Mouse (Mus musculus) left cerebral cortex, adult 8-10 months (tissue): ENCODE measurements around the gene Kif2a. TPM values are rescaled to one million over a fixed set of nuclear protein-coding genes. Genes with fewer than 3 reads are reported as not detected.
A peak's percentile ranks its signal among the peaks of the same experiment; 100 is the strongest.

ENCODE experiments used
- DNase-seq, 2 experiments: peaks; one replicate each; pipeline ENCODE4 v3.0.0; 2022; ENCODE audit warnings: low spot score in 2 of 2
- total RNA-seq, 4 experiments: library from RNA; stranded (reverse); gene quantifications; 2 replicates each; pipeline ENCODE4 v1.2.4; 2022

Kif2a gene
- 10 to 100 TPM; 77.4 to 94.3 (median 88.1) TPM for total RNA-seq

DNA sequence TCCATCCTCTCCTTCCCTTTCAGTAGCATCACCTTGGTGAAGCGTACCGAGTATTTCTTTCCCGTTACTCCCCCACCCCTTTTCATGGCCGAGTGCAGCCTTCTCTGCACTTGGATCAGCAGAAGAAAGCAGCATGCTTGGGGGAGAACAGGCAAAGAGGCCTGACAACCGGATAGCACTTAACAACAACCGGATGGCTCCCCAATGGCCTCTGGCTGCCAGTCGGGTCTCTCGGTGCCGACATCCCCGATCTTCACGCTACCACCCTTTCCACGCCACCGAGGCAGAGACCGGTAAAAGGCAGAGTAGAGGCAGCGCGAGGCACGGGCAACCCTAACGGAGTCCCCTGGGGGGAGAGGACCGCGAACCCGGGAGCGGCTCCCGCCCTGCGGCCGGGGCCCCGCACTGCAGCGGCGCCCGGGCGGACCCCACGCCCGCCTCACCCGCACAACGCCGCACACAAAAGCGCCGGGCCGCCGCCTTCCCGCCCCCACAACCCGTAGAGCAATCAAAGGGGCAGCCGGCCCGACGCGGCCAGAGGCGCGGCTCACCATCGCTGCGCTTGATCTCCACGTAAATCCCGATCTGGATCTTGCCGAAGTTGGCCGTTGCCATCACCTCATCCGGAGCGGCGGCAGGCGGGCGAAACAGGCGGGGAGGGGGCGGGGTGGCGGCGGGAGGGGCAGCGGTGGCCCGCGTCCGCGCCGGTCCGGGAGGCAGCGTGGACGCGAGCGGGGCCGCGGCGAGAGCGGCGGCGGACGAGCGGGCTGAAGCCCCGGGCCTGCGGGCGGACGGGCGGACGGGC lies at the start of gene Kif2a:
Gene Kif2a, minus strand, starts transcription at position 666 of the 805 bp plus-strand sequence.
- peak; percentile 30 to 32 for DNase-seq

DNA sequence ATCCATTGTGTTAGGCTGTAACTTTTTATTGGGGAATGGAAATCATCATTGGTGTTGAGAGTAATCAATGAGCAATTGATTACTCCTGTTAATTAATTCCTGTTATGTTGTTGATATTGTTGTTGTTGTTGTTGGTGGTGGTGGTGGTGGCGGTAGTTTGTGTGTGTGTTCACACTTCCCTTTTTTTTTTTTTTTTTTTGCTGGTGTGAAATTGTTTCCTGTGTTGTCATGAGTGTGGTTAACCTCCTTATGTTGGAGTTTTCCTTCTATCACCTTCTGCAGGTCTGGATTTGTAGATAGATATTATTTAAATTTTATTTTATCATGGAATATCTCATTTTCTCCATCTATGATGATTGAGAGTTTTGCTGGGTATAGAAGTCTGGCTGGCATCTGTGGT lies 47.1 kb upstream of the Kif2a start:
- no peak for DNase-seq

DNA sequence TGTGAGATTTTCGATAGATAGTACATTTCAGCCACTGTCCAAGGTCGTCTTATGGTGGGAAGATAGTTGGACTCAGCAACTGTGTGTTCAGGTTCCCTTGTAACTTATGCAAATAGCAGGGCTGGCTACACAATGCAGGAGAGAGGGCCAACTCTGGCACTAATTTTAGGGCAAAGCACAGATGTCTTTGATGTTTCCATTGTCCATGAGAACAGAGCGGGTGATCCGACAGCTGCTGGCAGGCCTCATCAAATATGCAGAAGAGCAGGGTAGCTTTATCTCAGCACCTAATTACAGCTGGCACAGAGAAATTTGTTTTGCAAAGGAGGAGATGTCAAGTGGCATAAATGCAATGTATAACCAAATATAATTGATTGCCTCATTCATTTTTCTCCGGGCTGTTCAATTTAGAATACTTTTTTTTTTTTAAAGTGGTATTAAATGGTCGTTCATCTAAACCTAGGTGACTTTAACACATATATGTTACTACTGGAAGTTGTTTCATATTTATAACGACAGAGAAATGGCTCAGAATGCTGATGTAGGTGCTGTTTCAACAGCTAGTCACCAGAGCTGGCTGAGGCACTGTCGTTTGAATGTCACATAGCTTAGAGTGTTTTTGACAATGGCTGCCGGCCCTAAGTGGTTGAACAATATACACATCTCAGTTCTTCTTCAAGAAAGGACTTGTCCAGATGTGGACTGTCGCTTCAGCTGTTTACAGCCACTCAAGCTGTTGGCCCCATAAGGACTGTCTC lies 43.4 kb upstream of the Kif2a start:
- peak in 1 of 2 experiments; percentile 7 for DNase-seq

DNA sequence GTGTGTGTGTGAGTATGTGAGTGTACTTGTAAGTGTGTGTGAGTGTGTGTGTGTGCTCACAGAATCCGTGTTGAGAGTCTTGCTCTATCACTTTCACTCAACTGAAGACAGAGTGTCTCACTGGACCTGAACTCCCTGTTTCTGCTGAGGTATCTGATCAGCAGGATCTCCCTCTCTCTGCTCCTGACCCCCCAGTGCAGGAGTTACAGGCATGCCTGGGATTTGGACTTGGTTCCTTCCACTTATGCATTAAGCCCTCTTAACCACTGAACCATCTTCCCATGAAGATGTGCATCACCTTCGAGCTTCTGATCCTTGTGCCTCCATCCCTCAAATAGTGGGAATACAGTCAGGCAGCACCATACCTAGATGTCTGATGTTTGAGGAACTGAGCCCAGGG lies 42.3 kb upstream of the Kif2a start:
- DNase-seq = no peak

DNA sequence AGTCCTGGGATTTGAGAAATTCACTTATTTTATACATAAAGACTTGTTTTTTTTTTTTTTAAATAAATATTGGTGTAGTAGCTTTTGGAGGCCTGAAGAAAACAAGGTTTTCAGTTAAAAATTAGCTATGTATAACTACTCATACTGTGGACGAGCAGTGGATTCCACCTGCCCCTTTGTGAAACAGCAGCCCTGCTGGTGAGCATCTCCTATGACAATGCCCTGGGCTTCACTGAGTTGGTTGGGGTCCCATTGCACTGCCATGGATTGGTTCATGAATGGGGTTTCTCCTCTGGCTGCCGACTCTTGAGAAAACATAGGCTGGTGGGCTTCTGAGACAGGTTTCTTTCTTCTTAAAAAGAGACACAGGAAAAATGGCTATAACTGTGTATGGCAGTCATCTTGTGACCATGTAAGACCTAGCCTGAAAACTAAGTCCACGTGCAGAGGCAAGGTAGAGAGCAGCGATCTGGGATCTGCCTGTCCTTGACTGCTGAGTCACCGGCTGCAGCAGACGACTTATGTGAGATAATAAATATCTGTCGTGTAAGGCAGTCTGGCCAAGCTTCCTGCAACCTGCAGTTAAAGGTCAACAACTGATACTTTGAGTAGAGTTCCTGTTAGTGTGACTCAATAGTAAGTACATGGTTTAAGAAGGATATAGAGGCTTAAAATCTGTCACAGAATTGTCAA lies 41.3 kb upstream of the Kif2a start:
- no peak for DNase-seq

DNA sequence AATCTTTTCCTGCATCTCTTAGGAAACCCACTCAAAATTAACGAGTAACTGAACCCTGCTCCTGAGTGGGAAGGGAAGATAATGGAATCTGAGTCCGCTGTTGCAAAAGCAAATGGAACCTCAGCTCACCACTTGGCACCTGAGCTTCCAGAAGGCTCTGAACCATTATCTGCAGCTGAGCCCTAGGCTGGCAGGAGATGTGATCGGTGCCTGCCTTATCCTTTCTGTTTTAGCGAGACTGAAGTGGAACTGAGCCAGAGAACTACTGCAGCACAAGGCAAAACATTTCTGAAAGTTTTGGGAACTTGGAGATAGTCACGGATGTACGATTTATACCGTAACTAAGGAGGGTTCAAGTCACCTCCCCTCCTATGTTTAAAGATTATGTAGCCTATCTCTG lies 38.2 kb upstream of the Kif2a start:
- no peak for DNase-seq

DNA sequence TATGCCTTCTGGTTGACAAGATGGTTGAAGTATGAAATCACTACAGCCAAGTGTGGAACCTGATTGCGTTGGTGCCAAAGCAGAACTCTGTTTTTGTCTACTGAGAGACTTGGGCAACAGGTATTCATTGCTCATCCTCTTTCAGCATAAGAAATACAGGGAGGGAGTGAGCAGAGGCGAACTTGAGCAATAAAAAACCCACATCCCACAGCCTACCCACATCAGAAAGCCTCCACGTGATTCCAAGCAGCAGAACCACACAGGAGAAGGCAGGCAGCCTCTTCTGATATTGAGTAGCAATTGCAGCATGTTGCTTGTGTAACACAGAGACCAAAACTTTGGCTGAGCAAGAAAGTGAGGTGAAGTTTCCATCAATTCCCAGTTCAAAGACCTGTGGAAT lies 37.5 kb upstream of the Kif2a start:
- DNase-seq = no peak

DNA sequence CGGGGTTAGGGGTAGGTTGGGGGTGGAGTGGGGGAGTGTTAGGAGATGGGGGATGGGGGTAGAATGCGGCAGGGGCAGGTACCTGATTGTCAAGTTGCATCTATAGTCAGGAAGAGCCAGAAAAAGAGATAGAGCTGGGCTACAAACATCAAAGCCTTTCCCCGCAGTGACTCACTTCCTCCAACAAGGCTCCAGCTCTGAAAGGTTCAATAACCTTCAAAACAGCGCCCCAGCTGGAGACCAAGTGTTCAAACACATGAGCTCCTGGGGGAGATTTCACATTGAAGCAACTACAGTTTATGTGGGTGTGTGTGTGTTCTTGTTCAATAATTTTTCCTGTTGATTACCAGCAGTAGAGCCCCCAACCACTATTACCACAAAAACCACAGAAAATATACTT lies 34.4 kb upstream of the Kif2a start:
- no peak for DNase-seq

DNA sequence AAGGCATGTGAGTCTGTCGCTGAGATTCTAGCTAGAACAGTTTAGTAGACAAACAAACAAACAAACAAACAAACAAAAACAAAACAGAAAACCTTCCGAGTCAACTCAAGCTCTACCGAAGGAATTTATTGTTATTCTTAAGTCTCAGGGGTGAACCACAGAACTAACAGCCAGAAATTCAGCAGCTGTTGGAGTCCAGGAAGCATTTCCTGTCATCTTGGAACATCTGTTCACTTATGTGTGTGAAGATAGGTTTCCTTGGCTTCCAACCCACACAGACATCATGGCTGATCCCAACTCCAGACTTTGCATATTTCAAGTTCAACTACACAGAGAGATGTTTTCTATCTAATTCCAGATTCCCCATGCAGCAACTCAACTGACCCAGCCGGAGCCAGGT lies 32.6 kb upstream of the Kif2a start:
- no peak for DNase-seq

DNA sequence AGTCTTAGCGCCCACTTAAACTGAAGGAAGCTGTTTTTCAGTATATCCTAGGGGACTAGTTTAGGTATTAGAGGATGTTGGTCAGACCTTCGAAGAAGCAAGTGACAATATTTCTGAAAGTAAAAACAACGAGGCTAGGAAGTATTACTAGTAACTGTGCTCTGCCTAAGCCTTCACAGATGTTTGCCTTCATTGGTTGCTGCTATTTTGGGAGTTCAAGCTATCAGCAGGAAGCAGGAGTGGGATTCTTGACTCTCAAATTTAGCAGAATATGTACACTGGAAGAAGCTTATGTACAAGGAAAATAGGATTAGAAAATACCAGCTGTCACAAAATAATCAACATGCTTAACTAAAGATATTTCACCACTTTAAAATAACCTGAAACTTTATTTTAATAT lies 29.4 kb upstream of the Kif2a start:
- no peak for DNase-seq

DNA sequence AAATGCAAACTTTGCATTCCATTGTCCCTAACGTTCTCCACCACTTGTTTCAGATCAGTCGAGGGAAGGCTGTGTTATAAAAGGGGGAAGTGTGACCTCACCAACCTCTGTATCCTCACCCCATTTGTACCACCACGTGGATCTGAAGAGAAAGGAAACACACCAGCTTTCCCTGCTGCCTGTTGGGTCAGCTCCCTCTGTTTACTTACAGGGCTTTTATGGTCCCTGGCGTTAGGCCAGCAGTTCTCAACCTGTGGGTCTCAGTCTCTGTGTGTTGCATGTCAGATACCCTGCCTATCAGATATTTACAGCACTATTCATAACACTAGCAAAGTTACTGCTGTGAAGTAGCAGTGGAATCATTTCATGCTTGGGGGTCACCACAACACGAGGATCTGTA lies 22.3 kb upstream of the Kif2a start:
- no peak for DNase-seq

DNA sequence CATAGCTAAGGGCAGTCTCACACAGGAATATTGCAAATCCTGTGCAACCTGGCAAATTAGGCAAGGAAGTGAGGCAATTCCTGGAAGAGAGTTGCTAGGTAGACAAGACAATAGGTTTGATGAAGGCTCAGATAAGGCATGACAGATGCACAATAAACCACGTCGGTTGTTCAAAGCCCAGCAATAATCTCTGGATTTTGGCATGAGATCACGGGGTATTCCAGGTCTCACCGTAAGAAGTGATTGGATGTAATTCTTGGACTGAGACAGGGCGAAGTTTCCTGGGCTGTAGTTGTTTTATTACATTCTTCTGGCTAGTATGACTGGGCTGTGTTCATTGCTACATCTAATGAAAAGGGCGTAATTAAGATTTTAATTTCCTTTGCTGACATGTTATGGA lies 20.6 kb upstream of the Kif2a start:
- DNase-seq = no peak

DNA sequence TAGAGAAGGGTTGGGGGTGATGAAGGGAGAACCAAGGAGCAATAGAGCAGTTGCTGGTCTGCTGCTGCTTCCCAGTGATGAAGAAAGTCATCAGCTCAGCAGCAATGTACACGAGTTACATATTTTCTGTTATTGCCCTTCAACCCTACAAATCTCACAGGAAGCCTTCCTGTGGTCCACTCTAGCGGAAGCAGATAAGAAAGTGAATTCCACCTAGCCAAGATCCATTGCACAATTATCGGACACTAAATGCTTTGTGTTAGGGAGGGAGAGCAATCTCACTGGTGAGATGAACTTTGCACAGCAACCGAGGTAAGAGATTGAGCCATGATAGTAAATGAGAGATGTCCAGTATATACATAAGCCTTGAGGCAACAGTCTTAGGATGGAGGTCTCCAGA lies 17.6 kb upstream of the Kif2a start:
- DNase-seq = no peak

DNA sequence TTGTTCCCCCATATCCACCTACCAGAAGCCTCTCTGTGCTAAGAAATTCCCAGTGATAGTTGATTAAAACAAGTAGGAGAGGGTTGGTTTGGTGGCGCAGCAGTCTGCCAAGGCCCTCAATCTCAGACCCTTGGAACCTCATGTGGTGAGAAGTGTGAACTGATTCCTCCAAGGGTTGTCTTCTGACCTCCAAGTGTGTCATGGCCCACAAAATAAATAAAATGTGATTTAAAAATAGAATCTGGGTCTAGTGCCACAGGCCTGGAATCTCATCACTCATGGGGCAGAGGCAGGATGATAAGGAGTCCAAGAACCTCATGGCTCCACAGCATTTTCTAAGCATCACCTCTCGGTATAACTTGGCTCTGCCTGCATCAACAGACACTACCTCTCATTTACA lies 16.4 kb upstream of the Kif2a start:
- no peak for DNase-seq

DNA sequence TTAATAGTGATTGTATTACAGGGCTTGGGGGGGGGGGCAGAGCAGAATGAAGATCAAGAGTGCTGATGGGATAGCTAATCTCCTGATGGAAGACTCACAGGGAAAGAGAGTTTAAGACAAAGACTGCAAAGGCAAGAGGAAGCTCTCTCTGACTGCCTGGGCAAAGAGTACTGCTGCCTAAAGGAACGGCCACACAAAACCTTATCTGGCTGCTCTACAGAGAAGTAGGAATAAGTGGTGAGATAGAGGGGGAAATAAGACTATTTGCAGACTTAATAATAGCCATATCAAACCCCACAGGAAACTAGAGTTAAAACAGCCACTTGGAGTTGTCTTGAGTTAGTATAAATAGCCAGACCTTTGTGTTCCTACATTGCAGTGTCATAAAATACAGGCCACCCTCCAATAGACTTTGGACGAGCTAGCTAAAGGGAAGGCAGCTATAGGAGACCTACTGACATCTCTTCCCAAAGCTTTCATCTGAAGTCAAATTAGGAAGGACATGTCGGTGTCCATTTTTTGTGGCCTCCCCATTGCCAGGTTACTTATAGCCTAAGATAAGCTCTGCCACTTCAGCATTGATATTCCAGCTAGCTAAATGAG lies 13.7 kb upstream of the Kif2a start:
- no peak for DNase-seq

DNA sequence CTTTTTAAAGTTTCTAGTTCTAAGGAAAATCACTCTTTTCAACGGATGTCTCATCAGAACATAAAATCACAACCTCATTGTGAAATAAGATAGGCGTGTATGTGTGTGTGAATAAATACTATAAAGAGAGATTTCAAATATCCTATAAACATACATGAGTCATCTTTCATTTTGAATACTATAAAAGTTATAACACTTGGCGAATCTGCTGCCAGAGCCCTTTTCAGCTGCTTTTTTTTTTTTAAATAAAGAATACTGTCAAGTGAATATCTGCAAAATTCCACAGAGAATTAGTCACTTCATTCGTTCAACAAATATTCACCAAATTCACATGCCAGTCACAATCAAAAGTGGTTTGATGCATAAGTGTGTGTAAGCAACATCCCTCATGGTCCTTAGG lies 13.2 kb upstream of the Kif2a start:
- no peak for DNase-seq

DNA sequence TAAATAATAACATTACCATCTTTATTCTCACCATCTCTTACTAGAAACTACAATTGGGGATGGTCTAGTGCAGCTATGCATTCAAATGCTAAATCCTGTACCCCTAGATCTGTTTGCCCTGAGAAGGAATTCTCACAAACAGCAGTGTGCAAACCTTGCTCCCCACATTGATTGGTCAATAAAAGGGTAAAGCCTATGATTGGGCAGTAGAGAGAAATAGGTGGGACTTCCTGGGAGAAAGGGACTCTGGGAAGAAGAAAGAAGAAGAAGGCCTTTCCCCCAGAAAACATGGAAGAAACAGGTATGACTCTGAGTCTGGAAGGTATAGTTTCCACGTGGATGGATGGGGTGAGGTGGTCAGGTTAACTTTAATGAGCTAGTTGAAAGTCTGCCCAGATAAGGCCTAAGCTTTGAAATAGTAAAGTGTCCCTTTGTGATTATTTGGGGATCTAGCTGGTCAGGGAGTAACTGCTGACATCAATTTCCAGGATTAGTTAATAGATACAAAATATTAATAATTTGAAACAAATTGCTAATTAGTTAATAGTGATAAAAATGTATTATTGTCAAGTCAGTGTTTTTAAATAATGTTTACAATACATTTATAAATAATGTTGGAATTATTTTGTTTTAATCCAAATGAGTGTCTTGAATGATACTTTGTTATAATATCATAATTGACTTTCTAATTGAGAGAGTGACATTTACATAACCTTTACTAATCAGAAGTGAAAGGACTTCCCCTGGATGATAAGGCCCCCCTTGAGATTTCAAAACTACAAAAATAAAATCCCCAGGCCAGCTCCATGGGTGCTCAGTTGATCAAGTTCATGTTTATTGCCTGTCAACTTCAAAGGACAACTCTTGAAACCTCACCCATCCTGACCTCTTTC lies 12.3 kb upstream of the Kif2a start:
- no peak for DNase-seq

DNA sequence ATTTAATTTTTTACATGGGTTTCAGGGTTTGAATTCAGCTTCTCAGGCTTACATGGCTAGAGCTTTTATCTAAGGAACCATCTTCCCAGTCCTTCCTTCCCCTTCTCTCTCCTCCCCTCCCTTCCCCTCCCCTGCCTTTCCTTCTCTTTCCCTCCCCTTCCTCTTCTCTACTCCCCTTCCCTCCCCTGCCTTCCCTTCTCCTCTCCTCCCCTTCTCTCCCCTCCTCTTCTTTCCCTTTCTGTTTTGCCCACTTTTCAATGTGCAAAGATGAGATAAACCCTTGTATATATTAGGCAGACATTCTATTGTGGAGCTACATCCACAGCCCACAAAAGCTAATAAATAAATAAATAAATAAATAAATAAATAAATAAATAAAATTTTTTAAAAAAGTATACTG lies 9.3 kb upstream of the Kif2a start:
- no peak for DNase-seq

DNA sequence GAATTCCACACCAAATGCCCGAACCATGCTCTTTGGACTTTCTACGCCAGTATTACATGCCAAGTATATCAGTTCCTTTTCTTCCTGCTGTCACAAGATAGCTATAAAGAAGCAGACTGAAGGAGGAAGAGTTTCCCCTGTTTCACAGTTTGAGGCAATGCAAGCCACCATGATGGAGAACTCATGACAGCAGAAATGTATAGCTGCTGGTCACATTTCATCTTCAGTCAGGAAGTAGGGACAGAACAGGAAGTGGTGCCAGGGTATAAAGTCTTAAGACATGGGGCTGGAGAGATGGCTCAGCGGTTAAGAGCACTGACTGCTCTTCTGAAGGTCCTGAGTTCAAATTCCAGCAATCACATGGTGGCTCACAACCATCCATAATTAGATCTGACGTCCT lies 5.3 kb upstream of the Kif2a start:
- DNase-seq = no peak

DNA sequence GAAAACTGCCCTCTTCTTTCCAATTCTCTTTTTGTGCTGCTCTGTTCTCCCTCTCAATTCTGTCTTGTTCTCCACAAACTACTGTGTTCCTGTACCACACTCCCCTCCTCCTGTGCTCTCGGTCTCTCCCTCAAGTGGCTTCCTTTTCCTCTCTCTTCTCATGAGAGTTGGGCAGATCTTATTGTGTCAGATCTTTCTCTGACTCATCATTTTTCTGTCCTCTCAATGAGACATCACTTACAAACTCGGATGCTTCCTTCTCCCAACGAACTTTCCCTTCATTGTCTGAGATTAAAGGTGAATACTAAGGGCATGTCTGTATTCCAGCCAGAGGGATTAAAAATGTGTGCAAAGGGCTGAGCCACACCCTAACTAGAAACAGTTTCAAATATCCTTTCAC lies 3.7 kb upstream of the Kif2a start:
- DNase-seq = no peak
